Mouse (Mus musculus): Measurements from ENCODE around the gene Vamp4. TPM values are rescaled to one million over a fixed set of nuclear protein-coding genes. Genes with fewer than 3 reads are reported as not detected.

Vamp4 gene
- polyA plus RNA-seq, 1 experiment from 2014 or later: 32.9 TPM

GRCm38 (mm10) chr1:162575098-162575497, 4.8 kb downstream of the Vamp4 start:
- no peak for TF ChIP-seq EP300 (optimal IDR thresholded peaks at IDR 0.05)
- TF ChIP-seq CTCF (IDR thresholded peaks at IDR 0.05; ENCODE audit: low read depth): 0 out of 2 replicates have a peak, but pooled peaks have one; percentile 20
- no peaks in the 10 kb centered on the region for H3K9me3 ChIP-seq (ENCODE audit: control insufficient read depth, low read length)
- no peak overlapping the region for H3K4me2 ChIP-seq (replicated peaks; ENCODE audit: low read depth)
- 98% methylated on average over 3 of the region's 3 CpGs for WGBS
- DNase-seq (ENCODE audit: low spot score) (no peak), ATAC-seq (ENCODE audit: low FRiP score, low TSS enrichment) (no peak)
- H3K27ac ChIP-seq (replicated peaks): no peak overlapping the region
- no peak overlapping the region for H3K9ac ChIP-seq (ENCODE audit: low read length)
- no peaks in the 10 kb centered on the region for H3K27me3 ChIP-seq (ENCODE audit: control insufficient read depth, insufficient read depth, low read length)
- no peaks in the 10 kb centered on the region for H3K4me1 ChIP-seq (replicated peaks; ENCODE audit: control insufficient read depth, insufficient read depth)
- peaks cover 9% of the 10 kb centered on the region; the same call in 1 of the 2 replicates for H3K36me3 ChIP-seq (ENCODE audit: control insufficient read depth, insufficient read depth, low read length)
- no peak overlapping the region for H3K4me3 ChIP-seq (ENCODE audit: low read depth, low read length)

GRCm38 (mm10) chr1:162582884-162583283, 12.6 kb downstream of the Vamp4 start:
- TF ChIP-seq CTCF (IDR thresholded peaks at IDR 0.05; ENCODE audit: low read depth) (peak; percentile 58), EP300 (optimal IDR thresholded peaks at IDR 0.05) (no peak)
- Histone ChIP-seq H3K9ac (ENCODE audit: low read length) (no peak overlapping the region), H3K27me3 (ENCODE audit: control insufficient read depth, insufficient read depth, low read length) (no peaks in the 10 kb centered on the region), H3K4me3 (ENCODE audit: low read depth, low read length) (no peak overlapping the region), H3K4me1 (replicated peaks; ENCODE audit: control insufficient read depth, insufficient read depth) (no peaks in the 10 kb centered on the region), H3K27ac (replicated peaks) (no peak overlapping the region), H3K36me3 (ENCODE audit: control insufficient read depth, insufficient read depth, low read length) (peaks cover 8% of the 10 kb centered on the region; the same call in 1 of the 2 replicates), H3K9me3 (ENCODE audit: control insufficient read depth, low read length) (no peaks in the 10 kb centered on the region), H3K4me2 (replicated peaks; ENCODE audit: low read depth) (no peak overlapping the region)
- 74% methylated on average over 2 of the region's 2 CpGs for WGBS
- ATAC-seq (ENCODE audit: low FRiP score, low TSS enrichment) (no peak), DNase-seq (ENCODE audit: low spot score) (no peak)

GRCm38 (mm10) chr1:162586282-162586681, 16.0 kb downstream of the Vamp4 start:
- no peak for TF ChIP-seq EP300 (optimal IDR thresholded peaks at IDR 0.05)
- TF ChIP-seq CTCF (IDR thresholded peaks at IDR 0.05; ENCODE audit: low read depth): no peak
- WGBS: 72% methylated on average over 4 of the region's 4 CpGs

GRCm38 (mm10) chr1:162588606-162589005, 18.3 kb downstream of the Vamp4 start:
- no peak for TF ChIP-seq EP300 (optimal IDR thresholded peaks at IDR 0.05)
- TF ChIP-seq CTCF (IDR thresholded peaks at IDR 0.05; ENCODE audit: low read depth): no peak
- Histone ChIP-seq H3K9ac (ENCODE audit: low read length) (no peak overlapping the region), H3K9me3 (ENCODE audit: control insufficient read depth, low read length) (no peaks in the 10 kb centered on the region), H3K27ac (replicated peaks) (no peak overlapping the region), H3K27me3 (ENCODE audit: control insufficient read depth, insufficient read depth, low read length) (no peaks in the 10 kb centered on the region), H3K4me1 (replicated peaks; ENCODE audit: control insufficient read depth, insufficient read depth) (no peaks in the 10 kb centered on the region), H3K4me3 (ENCODE audit: low read depth, low read length) (no peak overlapping the region), H3K36me3 (ENCODE audit: control insufficient read depth, insufficient read depth, low read length) (no peaks in the 10 kb centered on the region; the same call in 1 of the 2 replicates), H3K4me2 (replicated peaks; ENCODE audit: low read depth) (no peak overlapping the region)
- 41% methylated on average over 3 of the region's 3 CpGs for WGBS
- no peak for DNase-seq (ENCODE audit: low spot score)
- ATAC-seq (ENCODE audit: low FRiP score, low TSS enrichment): no peak

More at GRCm38 (mm10) chr1:162586282-162586681, 16.0 kb downstream of the Vamp4 start:
- no peaks in the 10 kb centered on the region for H3K27me3 ChIP-seq (ENCODE audit: control insufficient read depth, insufficient read depth, low read length)
- peaks cover 2% of the 10 kb centered on the region; the same call in 1 of the 2 replicates for H3K36me3 ChIP-seq (ENCODE audit: control insufficient read depth, insufficient read depth, low read length)
- no peak for DNase-seq (ENCODE audit: low spot score)
- ATAC-seq (ENCODE audit: low FRiP score, low TSS enrichment): no peak
- no peak overlapping the region for H3K9ac ChIP-seq (ENCODE audit: low read length)
- no peaks in the 10 kb centered on the region for H3K9me3 ChIP-seq (ENCODE audit: control insufficient read depth, low read length)
- no peak overlapping the region for H3K27ac ChIP-seq (replicated peaks)
- no peak overlapping the region for H3K4me3 ChIP-seq (ENCODE audit: low read depth, low read length)
- no peaks in the 10 kb centered on the region for H3K4me1 ChIP-seq (replicated peaks; ENCODE audit: control insufficient read depth, insufficient read depth)
- no peak overlapping the region for H3K4me2 ChIP-seq (replicated peaks; ENCODE audit: low read depth)

GRCm38 (mm10) chr1:162589443-162589842, 19.1 kb downstream of the Vamp4 start:
- TF ChIP-seq EP300 (optimal IDR thresholded peaks at IDR 0.05) (no peak), CTCF (IDR thresholded peaks at IDR 0.05; ENCODE audit: low read depth) (no peak)
- WGBS: 29% methylated on average over 9 of the region's 9 CpGs
- Histone ChIP-seq H3K27ac (replicated peaks) (no peak overlapping the region), H3K9ac (ENCODE audit: low read length) (no peak overlapping the region), H3K4me1 (replicated peaks; ENCODE audit: control insufficient read depth, insufficient read depth) (no peaks in the 10 kb centered on the region), H3K27me3 (ENCODE audit: control insufficient read depth, insufficient read depth, low read length) (no peaks in the 10 kb centered on the region), H3K4me3 (ENCODE audit: low read depth, low read length) (no peak overlapping the region), H3K9me3 (ENCODE audit: control insufficient read depth, low read length) (no peaks in the 10 kb centered on the region), H3K36me3 (ENCODE audit: control insufficient read depth, insufficient read depth, low read length) (no peaks in the 10 kb centered on the region), H3K4me2 (replicated peaks; ENCODE audit: low read depth) (no peak overlapping the region)
- no peak for ATAC-seq (ENCODE audit: low FRiP score, low TSS enrichment)
- DNase-seq (ENCODE audit: low spot score): no peak

GRCm38 (mm10) chr1:162590415-162590997, 20.2 kb downstream of the Vamp4 start:
- Histone ChIP-seq H3K27me3 (ENCODE audit: control insufficient read depth, insufficient read depth, low read length) (no peaks in the 10 kb centered on the region), H3K9me3 (ENCODE audit: control insufficient read depth, low read length) (no peaks in the 10 kb centered on the region), H3K4me3 (ENCODE audit: low read depth, low read length) (no peak overlapping the region), H3K4me2 (replicated peaks; ENCODE audit: low read depth) (no peak overlapping the region), H3K27ac (replicated peaks) (no peak overlapping the region), H3K9ac (ENCODE audit: low read length) (no peak overlapping the region), H3K36me3 (ENCODE audit: control insufficient read depth, insufficient read depth, low read length) (no peaks in the 10 kb centered on the region; the same call in 1 of the 2 replicates), H3K4me1 (replicated peaks; ENCODE audit: control insufficient read depth, insufficient read depth) (no peaks in the 10 kb centered on the region)
- DNase-seq (ENCODE audit: low spot score): no peak
- no peak for TF ChIP-seq EP300 (optimal IDR thresholded peaks at IDR 0.05)
- no peak for TF ChIP-seq CTCF (IDR thresholded peaks at IDR 0.05; ENCODE audit: low read depth)
- ATAC-seq (ENCODE audit: low FRiP score, low TSS enrichment): no peak
- WGBS: 83% methylated on average over 8 of the region's 8 CpGs

Measured in stomach, postnatal 0 days (tissue).